Mouse (Mus musculus) leukemia stem cell, adult 10-12 weeks (primary cell): ENCODE results near the gene Ttc21a. TPM values are rescaled to one million over a fixed set of nuclear protein-coding genes. Genes with fewer than 3 reads are reported as not detected.

Experiments
- polyA plus RNA-seq: library from polyadenylated mRNA; stranded (reverse); fragments of >175 nt; gene quantifications from 2 replicates; pipeline ENCODE4 v1.2.3, GENCODE M21; 2012; ENCODE audit warnings: low replicate concordance

The Ttc21a gene
- 0.05 TPM in 1 of 2 replicates, not detected in the other for polyA plus RNA-seq

DNA sequence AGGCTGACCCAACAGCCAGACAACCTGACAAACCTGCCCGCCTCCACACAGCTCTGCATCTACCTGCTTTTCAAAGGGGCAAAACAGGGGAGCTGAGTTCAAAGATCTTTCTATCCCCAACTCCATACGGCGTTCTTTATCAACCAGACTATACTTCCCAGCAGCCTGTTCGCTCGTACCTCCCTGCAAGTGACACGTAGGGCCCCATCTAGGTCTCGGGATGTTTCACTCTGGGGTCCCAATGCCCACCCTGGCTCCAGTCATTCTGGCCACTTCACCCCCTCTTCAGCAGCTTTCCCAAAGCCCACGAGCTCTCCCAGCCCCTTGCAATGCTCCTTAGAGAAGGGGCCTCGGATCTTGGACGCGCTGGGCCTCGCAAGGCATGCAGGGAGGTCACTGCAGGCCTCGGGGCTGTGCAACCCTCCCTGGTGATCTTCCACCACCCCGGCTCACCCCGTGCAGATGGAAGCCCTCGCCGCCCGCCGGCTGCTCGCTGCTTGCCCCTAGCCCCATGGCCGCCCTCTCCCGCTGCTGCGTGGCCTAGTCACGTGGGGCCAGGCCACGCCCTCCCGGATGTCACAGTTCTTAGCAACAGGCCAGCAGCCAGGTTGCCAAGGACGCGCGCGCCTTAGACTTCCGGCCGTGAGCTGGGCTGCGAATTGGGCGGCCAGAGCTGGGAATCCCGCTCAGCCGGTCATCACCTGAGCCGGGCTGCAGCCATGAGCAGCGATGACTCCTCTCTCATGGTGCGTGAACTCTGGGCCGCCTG lies at the start of gene Ttc21a, which contains the start of gene Gorasp1:
TSS of gene Ttc21a (plus strand) at position 602 of the 769 bp plus-strand sequence.
TSS of gene Gorasp1 (minus strand) at position 561 of the 769 bp plus-strand sequence.

DNA sequence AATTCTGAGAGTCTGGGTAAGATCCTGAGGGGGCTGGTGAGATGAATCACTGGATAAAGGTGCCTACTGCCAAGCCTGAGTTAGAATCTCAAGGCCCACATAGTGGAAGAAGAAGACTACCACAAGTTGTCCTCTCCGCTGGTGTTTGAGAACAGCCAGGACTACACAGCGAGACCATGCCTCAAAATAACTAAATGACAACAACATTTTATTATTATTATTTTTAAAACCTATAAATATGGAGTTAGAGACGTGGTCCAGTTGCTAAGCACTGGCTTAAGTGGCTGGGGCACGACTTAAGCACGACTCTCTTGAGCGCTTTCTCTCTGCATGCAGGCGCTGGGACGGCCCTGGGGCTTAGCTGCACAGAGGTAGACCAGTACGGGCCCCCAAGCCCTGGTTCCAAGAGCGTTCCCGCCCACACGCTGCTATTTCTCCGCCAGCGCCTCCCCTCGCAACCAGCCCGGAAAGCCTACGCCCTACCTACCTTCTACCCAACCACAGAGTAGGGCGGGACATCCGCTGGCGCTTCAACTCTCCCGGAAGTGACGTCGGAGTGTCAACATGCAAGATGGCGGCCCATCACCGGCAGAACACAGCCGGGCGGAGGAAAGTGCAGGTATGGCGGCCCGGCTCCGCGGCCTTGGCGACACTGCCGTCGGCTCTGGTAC lies 42.9 kb upstream of the Ttc21a start, which contains the start of gene Wdr48:
TSS of gene Wdr48 (plus strand) at position 540 of the 671 bp plus-strand sequence.

DNA sequence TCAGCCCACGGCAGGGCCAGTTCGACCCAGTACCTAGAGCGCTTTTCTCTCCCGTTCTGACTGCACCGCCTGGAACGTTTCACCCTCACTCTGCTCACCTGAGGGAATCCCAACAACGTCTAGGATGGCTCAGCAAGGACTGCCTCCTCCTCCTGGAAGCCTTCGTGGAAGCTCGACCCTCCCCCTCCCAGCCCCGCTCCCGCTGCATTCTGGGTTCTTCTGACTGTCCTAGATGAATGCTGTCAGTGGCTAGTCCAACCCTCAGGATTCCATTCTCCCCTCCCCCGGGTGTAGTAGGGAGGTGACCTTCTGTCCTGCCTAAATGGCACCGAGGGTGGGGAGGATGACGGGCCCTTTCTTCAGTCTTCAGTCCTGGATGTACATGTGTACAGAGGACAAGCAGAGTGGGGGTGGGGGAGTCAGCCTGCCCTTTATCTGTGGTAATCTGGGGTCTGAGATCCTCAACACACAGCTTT lies 47.2 kb downstream of the Ttc21a start, which contains the start of gene Csrnp1:
TSS of gene Csrnp1 (minus strand) at position 123 of the 476 bp plus-strand sequence.

Other genes starting within 250 kb of the Ttc21a start
- 0.10 TPM in 2 replicates for gene Scn10a, start 218.3 kb upstream of the Ttc21a start, polyA plus RNA-seq
- not detected in 2 replicates for gene Scn11a, start 112.2 kb upstream of the Ttc21a start, polyA plus RNA-seq
- 7.8 and 24.2 TPM in 2 replicates for gene Wdr48, start 42.7 kb upstream of the Ttc21a start, polyA plus RNA-seq
- 28.0 and 32.6 TPM in 2 replicates for gene Gorasp1, start within 50 bp of the Ttc21a start, polyA plus RNA-seq
- gene Csrnp1, start 47.1 kb downstream of the Ttc21a start, polyA plus RNA-seq, result 14.8 and 27.8 TPM in 2 replicates
- gene Xirp1, start 86.0 kb downstream of the Ttc21a start, polyA plus RNA-seq, result 0.02 TPM in 1 of 2 replicates, not detected in the other
- gene Cx3cr1, start 132.3 kb downstream of the Ttc21a start, polyA plus RNA-seq, result 0.16 and 0.40 TPM in 2 replicates
- gene Ccr8, start 154.5 kb downstream of the Ttc21a start, polyA plus RNA-seq, result not detected in 2 replicates
- 65.3 and 171 TPM in 2 replicates for gene Slc25a38, start 172.8 kb downstream of the Ttc21a start, polyA plus RNA-seq
- 749 and 24,509 TPM in 2 replicates for gene Rpsa, start 190.1 kb downstream of the Ttc21a start, polyA plus RNA-seq
- gene Mobp, start 212.1 kb downstream of the Ttc21a start, polyA plus RNA-seq, result not detected in 2 replicates